Mouse (Mus musculus) CD4-positive helper T cell, adult 2 months (primary cell): ENCODE measurements around the gene Lrp5.
A peak's percentile ranks its signal among the peaks of the same experiment; 100 is the strongest.

Experiments
- DNase-seq: peaks from one replicate; pipeline ENCODE4 v3.0.0-alpha.2; 2012; ENCODE audit warnings: low read depth, missing footprints, low spot score

Gene Lrp5

DNA sequence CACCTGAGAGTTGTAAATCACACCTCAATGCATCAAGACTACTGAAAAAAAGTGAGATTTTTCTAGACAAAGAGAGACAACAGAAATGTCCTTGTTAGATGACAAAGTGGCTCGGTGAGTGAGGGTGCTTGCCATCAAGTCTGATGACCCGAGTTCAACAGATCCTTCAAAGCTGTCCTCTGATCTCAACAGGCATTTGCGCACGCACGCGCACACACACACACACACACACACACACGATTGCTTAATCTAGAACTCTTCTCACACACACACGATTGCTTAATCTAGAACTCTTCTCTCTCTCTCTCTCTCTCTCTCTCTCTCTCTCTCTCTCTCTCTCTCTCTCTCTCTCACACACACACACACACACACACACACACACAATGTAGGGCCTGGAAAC, 9.6 kb upstream of the Lrp5 start:
- DNase-seq, result no peak

DNA sequence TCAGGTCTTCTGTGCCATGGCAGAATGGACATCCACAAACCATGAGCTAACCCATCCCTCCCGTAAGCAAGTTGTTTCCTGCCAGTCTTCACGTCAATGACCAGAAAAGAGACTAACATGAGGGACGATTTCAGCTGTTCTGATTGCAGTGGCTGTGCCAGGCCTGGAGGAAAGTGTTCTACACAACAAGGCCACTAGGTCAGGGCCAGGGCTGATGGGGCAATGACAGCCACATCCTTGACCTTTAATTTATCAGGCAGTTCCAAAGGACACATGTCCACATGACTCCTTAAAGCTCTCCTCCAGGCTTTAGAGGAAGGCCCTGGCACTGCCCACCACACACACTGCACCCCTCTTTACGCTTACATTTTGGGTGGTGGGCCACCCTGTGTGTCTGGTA, 9.1 kb upstream of the Lrp5 start:
- DNase-seq, result no peak

DNA sequence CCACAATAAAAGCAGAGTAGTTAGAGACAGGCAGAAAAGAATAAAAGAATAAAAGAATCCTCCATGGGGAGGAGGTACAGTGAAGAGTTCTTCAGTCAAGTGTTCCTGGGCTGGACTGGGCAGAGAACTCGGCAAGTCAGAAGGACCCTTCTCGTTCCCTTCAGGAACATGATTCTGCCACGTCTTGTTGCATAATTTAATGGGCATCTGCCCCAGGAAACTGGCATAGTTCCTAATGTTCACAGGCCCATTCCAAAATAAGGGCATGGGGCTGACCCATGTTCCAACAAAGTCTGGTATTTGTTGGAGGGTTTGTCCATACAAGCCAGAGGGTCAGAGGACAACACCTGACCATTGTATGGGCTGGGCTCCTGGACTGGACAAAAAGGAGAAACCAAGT, 8.6 kb upstream of the Lrp5 start:
- no peak for DNase-seq

DNA sequence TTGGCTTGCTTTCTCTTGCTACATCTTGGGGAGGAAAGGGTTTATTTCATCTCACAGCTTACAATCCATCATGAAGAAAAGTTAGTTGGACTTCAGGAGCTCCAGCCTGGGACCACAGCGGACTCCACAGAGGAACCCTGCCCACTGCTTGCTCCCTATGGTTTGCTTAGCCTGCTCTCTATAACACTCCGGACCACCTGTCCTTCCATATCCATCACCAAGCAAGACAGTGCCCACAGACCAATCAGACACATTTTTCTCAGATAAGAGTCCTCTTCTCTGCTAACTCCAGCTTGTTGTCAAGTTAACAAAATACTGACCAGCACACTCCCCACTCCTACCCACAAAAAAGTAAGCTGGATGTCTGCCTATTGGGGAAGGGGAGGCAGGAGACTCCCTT, 8.1 kb upstream of the Lrp5 start:
- DNase-seq, result no peak

DNA sequence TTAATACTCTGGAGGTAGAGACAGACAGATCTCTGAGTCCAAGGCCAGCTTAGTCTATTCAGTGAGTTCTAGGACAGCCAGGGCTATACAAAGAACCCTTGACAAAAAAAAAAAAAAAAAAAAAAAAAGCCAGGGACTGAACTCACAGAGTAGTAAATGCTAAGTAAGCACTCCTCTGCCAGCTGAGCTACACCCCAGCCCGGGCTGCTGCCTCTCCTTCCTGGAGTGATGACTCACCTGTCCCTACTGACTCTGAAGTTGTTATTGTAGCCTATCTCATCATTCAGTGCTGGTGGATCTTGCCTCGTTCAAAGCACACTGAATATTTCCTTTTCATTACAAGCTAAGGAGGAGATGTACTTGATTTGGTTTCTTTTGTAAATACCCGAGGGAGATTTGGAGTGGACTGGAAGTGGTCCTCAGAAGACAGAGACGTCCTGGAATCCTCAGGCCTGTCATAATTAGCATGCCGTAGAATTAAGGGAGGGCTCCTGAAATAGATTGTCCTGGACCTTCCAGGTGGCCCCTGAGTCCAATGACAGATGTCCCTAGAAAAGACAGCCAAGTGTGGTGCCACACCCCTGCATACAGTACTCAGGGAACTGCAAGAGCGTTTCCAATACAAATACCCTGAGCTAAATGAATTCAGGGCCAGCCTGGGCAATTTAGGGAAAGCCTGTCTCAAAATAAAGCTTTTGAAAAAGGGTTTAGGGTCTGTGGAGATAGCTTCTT, 6.2 kb upstream of the Lrp5 start:
- no peak for DNase-seq

DNA sequence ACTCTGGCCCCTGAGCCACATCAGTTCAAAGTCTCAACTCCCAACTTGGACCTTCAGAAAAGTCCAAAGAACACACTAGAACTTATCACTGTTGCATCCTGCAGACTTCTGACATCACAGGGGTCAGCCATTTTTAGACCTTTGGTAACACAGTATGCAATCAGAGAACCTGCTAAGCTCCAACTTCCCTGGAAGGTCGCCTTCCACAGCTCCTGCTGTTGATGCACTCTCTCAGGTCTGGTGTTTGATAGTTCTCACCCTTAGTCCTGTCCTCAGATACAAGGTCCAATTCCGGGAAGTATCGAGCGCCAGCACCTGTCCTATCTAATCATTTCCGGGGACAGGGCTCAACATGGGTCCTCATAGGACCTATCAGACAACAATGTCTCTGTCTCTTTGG, 5.0 kb upstream of the Lrp5 start:
- no peak for DNase-seq

DNA sequence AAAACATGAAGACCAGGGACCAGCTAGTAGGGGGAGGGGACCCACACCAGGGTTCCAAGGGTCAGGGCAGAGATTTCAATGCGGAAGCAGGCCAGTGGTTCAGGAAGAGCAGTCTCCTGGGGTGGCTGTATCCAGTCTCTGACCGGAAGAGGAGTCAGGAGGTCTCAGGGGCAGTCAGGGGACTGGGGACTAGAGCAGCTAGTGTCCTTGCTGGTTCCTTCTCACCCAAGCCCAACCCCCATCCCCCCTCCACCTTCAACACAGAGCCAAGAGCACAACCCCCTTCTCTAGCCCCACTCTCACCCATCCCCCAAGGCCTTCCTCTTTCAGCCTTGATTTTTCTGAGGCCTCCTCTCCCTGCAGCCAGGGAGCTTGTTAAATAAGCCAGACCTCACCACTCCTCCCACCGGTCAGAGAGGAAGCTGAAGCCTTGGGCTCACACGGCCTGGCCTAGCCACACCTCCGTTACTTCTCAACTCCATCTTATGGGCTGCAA, 1.4 kb upstream of the Lrp5 start:
- no peak for DNase-seq

DNA sequence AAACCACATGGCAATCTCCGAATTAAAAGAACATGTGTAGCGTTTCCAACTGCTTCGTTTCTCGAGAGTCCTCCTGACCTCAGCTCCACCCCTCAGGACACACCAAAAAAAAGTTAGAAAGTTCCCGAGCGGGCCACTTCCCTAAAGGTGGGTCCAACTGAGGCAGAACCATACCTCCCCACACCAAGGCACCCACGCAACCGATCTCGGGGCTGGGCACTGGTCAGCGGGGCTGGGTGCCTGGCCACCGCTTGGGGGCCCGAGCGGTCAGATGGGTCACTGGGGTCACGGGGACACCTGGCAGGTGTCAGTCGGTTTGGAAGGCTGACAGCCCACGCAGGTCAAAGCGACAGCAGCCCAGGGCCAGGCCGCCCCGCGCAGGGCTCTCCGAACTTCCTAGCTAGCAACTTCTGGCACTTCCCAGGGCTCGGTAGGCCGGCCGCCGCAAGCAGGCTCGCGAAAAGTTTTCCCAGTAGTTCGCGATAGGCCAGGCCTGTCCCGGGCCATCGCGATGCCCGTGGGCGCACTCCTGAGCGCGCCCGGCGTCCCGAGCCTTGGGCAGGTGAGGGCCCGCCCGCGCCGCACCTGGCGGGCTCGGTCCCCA, 651 bp downstream of the Lrp5 start:
- no peak for DNase-seq

DNA sequence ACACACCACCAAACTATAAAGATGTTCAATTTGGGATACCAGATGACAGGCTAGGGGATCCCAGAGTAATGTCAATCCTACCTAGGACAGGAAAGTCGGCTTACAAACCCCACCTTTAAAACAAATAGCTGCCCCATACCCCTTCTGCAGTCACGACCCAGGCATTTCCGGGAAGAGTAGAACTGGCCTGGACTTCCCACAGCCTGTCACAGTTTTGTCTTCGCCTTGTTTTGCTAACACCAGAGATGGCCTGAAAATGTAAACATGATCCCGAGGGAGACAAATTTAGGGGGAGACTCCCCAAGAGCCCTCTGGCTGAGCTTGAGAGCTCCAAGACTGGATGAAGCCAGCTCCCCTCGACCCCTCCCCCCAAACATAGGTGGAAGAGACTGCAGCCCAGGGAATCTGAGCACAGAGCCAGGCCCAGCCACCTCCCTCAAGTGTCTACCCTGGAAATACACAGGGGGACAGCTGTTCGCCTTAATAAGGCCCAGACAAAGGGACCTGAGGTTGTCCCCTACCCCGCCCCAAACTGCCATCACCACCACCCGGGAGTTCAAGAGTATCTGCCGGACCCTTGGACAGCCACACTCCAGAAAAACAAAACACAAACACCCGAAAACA, 1.3 kb downstream of the Lrp5 start:
- no peak for DNase-seq

DNA sequence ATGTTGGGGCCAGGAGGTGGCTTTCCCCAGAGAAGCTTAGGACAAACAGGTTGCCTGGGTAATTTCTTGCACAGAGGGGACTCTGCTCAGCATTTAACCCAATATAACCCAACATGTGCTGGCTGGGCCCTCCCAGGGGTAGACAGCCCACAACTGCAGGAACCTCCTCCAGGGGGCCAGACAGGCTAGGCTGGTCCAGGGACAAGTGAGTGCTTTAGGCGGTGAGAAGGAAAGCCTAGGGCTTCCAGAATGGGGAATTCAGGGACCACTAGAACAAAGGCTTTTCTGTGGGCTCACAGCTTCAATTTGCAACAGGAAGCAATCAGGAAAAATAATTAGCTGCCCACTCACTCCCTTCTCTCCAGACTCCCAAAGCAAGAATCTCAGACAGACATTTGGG, 1.9 kb downstream of the Lrp5 start:
- DNase-seq, result no peak

DNA sequence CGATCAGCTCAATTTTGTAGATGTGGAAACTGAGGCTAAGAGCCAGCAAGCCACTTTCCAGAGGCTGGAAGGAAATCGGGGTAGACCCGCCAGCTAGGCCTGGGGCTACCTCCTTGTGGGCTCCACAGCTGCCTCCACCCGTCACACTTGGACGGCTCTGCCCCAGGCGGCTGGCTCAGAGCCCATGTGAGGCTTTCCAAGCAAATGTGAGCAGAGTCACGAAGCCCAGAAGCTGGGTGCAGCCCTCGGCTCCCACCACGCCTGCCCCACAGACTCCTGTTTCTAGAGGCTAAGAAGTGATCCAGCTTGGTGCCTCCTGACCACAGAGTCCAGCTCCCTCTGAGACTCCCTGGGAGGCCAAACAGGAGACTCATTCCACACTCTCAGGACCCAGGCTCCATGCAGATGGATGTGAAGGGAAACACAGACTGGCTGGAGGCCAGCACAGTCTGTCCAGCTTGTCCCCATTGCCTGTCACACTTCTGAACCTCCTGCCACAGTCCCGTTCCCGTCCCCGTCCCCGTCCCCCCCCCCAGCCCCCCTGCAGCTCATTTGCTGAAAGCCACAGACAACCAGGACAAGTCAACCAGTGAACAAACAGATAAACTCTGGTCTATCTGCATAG, 4.9 kb downstream of the Lrp5 start:
- DNase-seq, result no peak

DNA sequence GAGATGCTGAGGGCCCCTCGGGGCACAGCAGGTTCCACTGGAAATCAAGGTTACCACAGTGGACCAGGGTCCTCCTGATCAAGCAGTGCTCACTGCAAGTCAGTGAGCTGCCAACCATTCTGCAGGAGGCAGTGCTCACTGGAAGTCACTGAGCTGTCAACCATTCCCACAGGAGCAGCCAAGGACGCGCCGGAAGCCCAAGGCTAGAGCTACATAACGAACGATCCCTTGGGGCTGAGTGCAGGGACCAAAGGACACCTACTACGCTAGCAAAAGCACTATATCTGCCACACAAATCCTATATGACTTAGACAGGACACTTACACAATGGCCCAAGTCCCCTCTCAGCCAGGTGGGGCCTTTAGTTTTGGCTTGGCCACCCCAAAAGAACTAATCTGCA, 5.6 kb downstream of the Lrp5 start:
- no peak for DNase-seq

DNA sequence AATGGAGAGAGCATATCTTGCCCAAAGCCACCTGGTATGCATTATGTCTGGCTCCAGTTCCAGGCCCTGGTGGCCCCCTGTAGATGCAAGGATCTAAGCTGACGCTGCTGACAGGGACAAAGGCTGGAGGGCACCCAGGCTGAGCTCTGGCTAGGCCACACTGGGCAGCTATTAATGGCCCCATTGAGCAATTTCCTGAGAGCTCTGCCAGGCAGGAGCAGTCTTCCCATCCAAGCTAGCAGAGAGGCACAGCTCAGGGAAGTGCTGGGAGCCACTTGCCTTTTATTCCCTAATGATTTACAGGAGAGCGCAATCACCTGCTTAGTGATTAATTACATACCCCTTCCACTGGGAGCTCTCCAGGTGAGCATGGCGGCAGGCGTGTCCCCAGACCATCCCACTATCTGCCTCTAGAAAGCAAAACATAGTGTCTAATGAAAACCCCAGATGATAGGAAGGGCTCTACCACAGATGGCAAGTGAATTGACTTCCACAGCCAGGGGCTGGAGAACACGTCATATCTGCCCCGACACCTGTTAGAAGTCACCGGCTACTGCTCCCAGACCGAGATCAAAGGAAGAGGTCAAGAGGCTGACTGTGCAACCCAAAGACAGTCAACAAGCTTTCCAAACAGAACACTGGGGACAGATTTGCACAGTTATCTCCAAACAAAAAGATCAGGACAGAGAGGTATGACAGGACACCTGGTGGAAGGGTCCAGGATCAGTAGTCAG, 12.1 kb downstream of the Lrp5 start:
- DNase-seq, result no peak

DNA sequence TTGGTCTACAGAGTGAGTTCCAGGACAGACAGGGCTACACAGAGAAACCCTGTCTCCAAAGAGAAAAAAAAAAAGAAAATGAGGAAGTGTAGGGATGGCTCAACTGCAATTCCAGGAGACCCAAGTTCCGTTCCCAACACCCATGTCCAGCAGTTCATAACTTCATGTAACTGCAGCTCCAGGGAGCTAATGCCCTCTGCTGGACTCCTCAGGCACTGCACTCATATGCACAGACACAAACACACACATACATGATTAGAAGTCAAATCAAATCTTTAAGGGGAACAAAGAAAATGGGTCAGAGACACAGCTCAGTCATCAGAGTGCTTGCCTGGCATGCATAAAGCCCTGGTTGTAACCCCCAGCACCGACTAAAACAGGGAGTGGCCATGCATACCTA, 13.2 kb downstream of the Lrp5 start:
- DNase-seq, result no peak

DNA sequence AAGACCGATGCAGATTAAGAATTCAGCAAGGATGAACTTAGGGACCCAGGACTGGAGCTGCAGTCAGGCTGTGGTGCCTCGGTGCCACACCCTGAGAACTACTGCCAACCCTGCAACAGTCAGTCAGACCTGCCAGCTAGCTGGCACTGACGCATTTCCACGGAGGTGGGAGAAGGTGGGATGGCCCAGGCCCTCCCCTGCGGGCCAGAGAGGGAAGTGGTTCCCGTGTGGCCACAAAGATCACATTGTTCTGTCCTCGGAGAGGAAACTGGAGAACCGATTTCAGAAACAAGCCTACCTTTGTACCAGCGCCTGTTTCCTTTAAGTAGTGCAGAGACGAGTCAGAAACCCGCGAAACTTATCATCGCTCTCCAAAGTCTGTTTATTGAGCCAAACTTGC, 17.3 kb downstream of the Lrp5 start:
- peak; percentile 56 for DNase-seq

DNA sequence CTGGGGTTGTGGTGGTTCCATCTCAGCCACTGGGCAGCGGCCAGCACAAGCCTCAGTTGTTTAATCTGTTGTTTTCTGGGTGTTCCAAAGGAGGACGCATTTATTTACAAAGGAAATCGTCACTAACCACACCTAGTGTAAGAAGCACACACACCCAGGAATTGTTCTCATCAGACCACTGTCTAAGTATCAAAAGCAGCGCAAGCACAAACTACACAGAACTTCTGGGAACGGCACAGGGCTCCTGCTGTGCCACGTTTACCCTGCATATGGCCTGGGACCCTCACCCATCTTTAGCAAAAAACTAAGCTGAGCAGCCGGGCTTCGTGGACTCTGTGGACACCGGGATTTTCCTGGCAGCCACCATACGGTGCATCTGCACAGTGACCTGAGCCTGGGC, 17.8 kb downstream of the Lrp5 start:
- DNase-seq, result no peak

DNA sequence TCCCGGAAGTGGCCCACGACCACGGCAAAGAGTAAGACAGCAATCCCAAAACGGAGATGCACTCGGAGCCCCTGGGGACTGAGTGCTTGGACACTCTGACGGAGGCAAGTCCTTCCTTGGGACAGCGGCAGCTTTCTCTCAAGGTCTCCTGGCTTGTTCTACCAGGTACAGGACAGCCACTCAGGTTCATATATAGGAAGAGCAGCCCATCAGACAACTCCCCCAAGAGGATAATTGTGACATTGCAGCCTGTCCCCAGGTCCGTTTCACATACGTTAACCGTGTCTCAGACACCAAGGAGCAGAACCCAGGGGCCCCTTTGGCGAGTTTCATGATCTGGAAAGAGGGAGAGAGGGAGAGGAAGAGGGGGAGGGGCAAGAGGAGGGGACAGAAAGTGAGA, 18.4 kb downstream of the Lrp5 start:
- DNase-seq, result peak; percentile 59

DNA sequence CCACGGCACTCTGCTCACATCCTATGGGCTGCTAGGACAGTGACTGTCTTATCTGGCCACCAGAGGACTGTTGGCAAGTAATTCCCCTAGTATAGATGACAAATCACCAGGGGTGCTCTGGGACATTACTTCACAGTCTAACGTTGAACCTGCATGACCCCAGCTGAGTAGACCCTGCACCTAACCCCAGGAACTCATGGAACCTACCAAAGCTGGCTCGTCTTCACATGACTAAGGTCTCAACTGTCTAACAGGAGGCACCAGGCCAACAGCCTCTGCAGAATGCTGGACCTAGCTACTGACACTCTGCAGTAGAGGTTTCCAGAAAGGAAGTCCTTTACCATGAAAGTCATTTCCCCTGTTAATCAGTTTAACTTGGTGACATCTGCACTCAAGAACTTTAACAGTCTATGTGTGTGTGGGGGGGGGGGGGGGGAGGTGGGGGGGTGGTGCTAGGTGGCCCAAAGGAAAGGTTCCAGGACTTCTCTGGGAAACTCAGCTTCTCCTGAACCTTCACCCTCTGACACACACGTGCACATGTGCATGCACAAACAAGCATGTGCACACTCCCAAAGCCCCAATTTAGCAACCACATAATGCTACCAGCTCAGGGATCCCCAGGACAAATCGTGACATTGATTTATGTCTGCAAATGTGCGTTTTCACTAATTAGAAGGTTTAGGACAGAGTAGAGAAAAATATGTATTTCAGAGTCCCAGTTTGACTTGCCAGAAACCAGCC, 19.0 kb downstream of the Lrp5 start:
- DNase-seq, result no peak

DNA sequence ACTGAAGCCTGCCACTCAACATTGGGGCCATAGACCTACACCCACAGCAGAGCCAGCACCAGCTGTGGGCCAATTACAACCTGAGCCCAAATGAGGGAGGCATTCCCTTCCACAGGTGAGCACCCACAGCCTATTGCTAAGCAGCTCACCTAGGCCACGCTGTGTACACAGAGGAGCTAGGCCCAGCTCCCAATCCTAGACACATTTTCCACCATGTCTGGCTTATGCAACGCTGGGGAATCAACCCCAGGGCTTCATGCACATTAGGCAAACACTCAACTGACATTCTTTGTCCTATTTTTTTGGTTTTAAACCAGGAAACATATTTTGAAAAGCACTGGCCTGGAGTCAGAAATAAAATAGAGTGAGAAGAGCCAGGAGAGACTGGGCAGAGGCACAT, 19.7 kb downstream of the Lrp5 start:
- no peak for DNase-seq

DNA sequence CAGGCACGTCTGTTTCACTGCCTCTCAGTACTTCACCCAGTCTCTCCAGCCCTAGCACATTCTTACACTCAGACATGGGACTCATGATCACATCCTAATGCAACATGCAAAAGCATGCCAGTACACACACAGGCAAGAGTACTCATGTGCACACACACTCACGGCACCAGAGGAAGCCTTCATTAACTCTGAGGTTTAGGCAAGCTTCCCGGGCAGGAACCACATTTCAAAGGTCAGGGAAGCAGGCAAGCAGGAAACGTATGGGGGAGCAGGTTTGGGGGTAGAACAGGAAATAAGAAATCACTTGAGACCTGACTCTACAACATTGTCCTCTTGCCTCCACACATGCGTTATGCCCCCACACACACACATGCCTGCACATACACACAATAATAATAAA, 20.9 kb downstream of the Lrp5 start:
- no peak for DNase-seq

DNA sequence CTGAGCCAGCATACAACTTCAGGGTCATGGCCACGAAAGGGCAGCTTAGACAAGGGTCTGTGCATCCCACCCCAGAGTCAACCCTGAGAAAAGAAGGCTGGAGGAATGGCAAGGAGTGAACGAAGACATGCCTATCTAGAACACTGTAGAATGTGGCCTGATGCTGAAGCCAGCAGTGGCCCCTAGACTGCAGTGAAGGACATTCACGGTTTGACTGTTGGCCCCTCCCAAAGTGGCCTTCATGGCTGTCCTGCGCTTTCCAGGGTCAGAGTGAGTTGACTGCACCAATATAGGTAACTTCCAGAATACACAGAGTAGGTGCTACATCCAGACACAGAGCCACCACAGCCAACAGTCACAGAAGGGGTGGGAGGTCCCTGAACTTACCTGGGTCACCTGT, 28.4 kb downstream of the Lrp5 start:
- no peak for DNase-seq
